Mouse (Mus musculus) hindbrain, embryonic 13.5 days (tissue): ENCODE results near the gene 4930507D05Rik. TPM values are rescaled to one million over a fixed set of nuclear protein-coding genes. Genes with fewer than 3 reads are reported as not detected.
A peak's percentile ranks its signal among the peaks of the same experiment; 100 is the strongest.

Source experiments
- ATAC-seq: fragments of 200-750 bp; cut with Nextera tagmentation; 2 replicates; pipeline ENCODE4 v1.8.0; 2017; ENCODE audit warnings: moderate TSS enrichment; ENCODE audit not compliant: low FRiP score
- H3K27ac ChIP-seq: fragments of 300-500 bp; sonication (generic); 2 replicates; pipeline ENCODE4 v1.5.1; 2015; ENCODE audit warnings: inconsistent platforms, mild to moderate bottlenecking, moderate library complexity
- H3K27me3 ChIP-seq: fragments of 300-500 bp; sonication (generic); 2 replicates; pipeline ENCODE4 v1.6.1; 2015; ENCODE audit warnings: mild to moderate bottlenecking, inconsistent platforms
- H3K36me3 ChIP-seq: fragments of 300-500 bp; sonication (generic); 2 replicates; pipeline ENCODE4 v1.6.1; 2015; ENCODE audit warnings: mild to moderate bottlenecking, inconsistent platforms
- H3K4me1 ChIP-seq: fragments of 300-500 bp; sonication (generic); replicated peaks from 2 replicates; pipeline ENCODE4 v1.6.1; 2015; ENCODE audit warnings: inconsistent platforms
- H3K4me2 ChIP-seq: fragments of 300-500 bp; sonication (generic); 2 replicates; pipeline ENCODE4 v1.6.1; 2015; ENCODE audit warnings: inconsistent platforms, mild to moderate bottlenecking, moderate library complexity
- H3K4me3 ChIP-seq: fragments of 300-500 bp; sonication (generic); 2 replicates; pipeline ENCODE4 v1.5.1; 2015; ENCODE audit warnings: mild to moderate bottlenecking, inconsistent platforms
- H3K9ac ChIP-seq: fragments of 300-500 bp; sonication (generic); 2 replicates; pipeline ENCODE4 v1.6.1; 2015; ENCODE audit warnings: mild to moderate bottlenecking, inconsistent platforms
- H3K9me3 ChIP-seq: fragments of 300-500 bp; sonication (generic); 2 replicates; pipeline ENCODE4 v1.6.1; 2016; ENCODE audit warnings: inconsistent platforms
- WGBS: fragments of 180-500 bp; shearing (Covaris S2); methylation state at CpG from one replicate; pipeline ENCODE4 v1.1.7; 2015; 5-methylcytosine and 5-hydroxymethylcytosine counted together
- polyA plus RNA-seq: library from polyadenylated mRNA; unstranded; fragments of >200 nt; fragmentation: Nextera tagmentation; extraction: Ambion mirVana; gene quantifications from 2 replicates; pipeline ENCODE4 v1.2.1, GENCODE M21; 2015

The 4930507D05Rik gene
- polyA plus RNA-seq, result 1.4 and 1.6 TPM in 2 replicates

DNA sequence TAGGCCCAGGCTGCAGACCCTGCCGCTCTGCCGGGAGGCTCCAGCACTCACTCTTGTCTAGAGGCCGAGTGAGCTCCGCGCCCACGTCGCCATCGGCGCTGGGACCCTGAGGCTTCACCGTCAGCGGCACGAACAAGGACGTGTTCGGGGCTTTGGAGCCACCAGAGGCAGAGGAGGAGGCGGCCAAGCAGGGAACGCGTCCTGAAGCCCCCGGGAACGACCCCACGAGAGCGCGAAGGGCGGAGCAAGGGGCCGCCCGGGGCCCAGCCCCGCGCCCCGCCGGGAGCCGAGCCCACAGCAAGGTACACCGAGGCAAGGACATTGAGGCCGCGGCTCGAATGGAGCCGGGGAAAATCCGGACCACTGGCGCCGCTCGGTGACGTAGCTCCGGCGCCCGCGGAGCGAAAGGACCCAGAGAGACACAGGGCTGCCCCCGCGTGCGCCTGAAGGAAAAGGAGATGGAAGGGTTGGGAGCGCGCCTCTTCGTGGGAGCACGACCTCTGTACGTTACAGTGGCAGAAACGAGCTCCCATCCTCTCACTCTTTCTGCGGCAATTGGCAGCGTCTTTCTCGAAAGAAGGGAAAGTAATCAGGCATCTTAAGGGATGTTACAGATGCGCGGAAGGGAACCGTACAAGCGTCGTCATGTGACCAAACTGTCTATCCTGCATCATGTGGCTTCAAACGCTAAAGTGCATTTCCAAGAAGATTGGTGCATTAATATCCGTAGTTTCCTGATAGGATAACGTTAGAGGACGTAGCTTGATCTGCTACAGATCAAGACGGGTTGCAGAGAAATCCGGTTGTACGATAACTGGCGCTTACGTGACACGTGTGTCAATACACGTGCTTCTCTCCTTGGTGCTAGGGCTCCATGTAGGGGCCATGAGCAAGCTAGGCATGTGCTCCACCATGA, at the start of gene 4930507D05Rik, which contains the start of gene Supv3l1:
Gene 4930507D05Rik (plus strand): TSS at position 126 of the 916 bp plus-strand sequence.
Gene Supv3l1 (minus strand): TSS at position 375 of the 916 bp plus-strand sequence.
- peak within 1 kb of the TSS; percentile 84 for H3K4me2 ChIP-seq
- H3K4me1 ChIP-seq, result peaks cover 20% of the 10 kb centered on the region
- H3K36me3 ChIP-seq, result peaks cover 31% of the 10 kb centered on the region
- peak within 1 kb of the TSS; percentile 98 for H3K9ac ChIP-seq
- H3K27me3 ChIP-seq, result no peaks in the 10 kb centered on the region
- H3K4me3 ChIP-seq, result peak within 1 kb of the TSS; percentile 96
- under 1% methylated on average over 73 of the region's 73 CpGs for WGBS
- ATAC-seq, result peak; percentile 92
- H3K9me3 ChIP-seq, result no peaks in the 10 kb centered on the region
- H3K27ac ChIP-seq, result peak within 1 kb of the TSS; percentile 94

- no peak for ATAC-seq
- WGBS, result 85% methylated on average over 19 of the region's 19 CpGs
- H3K9ac ChIP-seq, result no peak overlapping the region
- no peaks in the 10 kb centered on the region for H3K36me3 ChIP-seq
- peaks cover 9% of the 10 kb centered on the region for H3K27me3 ChIP-seq
- no peak overlapping the region for H3K4me2 ChIP-seq
- no peak overlapping the region for H3K4me3 ChIP-seq
- H3K27ac ChIP-seq, result no peak overlapping the region
- H3K4me1 ChIP-seq, result no peaks in the 10 kb centered on the region
- no peaks in the 10 kb centered on the region for H3K9me3 ChIP-seq
Measured at GRCm38 (mm10) chr10:62401641-62402111, 47.6 kb upstream of the 4930507D05Rik start.

DNA sequence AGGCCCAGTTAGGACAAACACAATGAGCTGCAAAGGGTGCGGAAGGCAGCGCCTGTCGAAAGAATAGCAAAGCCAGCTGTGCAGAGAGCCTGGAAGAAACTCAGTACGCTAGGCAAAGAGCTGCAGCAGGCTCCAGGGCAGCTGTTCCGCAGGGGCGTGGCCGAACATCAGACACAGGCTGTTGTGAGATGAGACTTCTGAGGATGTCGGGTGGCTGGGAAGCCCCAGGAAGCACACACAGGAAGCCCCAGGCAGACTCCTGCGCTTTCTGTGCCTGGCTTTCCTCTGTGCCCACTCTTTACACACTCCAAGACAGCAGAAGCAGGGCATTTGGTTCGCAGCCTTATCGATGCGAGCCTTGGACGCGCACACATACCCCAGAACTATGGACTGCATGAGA, 44.4 kb upstream of the 4930507D05Rik start:
- Histone ChIP-seq H3K9me3 (no peaks in the 10 kb centered on the region), H3K36me3 (no peaks in the 10 kb centered on the region), H3K4me2 (peak overlapping the region; percentile 36), H3K27me3 (peaks cover 22% of the 10 kb centered on the region), H3K4me3 (peak overlapping the region; percentile 4; the same call in 1 of the 2 replicates), H3K9ac (0 out of 2 replicates have a peak overlapping the region, but pooled peaks have one; percentile 26), H3K4me1 (no peaks in the 10 kb centered on the region), H3K27ac (no peak overlapping the region)
- no peak for ATAC-seq
- WGBS, result 49% methylated on average over 14 of the region's 14 CpGs

DNA sequence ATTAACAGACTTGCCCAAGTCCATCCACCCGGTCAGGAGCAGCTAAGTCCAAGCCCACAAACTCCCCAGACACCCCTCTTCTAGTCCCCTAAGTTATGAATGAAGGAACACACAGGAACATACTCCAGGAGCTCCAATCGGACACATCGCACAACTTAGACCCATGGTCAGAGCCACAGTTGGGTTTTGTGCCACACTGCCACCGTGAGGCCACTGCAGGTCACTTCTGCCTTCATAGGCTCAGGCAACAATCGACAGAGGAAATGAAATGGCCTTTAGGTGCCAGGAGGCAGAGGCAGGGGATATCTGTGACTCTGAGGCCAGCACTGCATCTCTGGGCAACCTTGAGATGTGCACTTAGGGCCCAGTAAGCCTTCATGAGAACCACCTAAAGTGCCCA, 38.3 kb upstream of the 4930507D05Rik start:
- Histone ChIP-seq H3K4me2 (no peak overlapping the region), H3K4me3 (no peak overlapping the region)

GRCm38 (mm10) chr10:62411431-62412410, 37.6 kb upstream of the 4930507D05Rik start:
- Histone ChIP-seq H3K4me1 (peaks cover 5% of the 10 kb centered on the region; the same call in 1 of the 2 replicates), H3K27ac (no peak overlapping the region), H3K9me3 (no peaks in the 10 kb centered on the region), H3K4me3 (no peak overlapping the region), H3K27me3 (peaks cover 16% of the 10 kb centered on the region), H3K9ac (no peak overlapping the region), H3K36me3 (no peaks in the 10 kb centered on the region), H3K4me2 (no peak overlapping the region)
- peak; percentile 17; the same call in 1 of the 2 replicates for ATAC-seq
- 74% methylated on average over 19 of the region's 19 CpGs for WGBS

More for the DNA sequence above, 38.3 kb upstream of the 4930507D05Rik start:
- Histone ChIP-seq H3K27ac (no peak overlapping the region), H3K9ac (no peak overlapping the region), H3K27me3 (peaks cover 17% of the 10 kb centered on the region), H3K9me3 (no peaks in the 10 kb centered on the region), H3K4me1 (peaks cover 5% of the 10 kb centered on the region; the same call in 1 of the 2 replicates), H3K36me3 (no peaks in the 10 kb centered on the region)
- ATAC-seq, result 0 out of 2 replicates have a peak, but pooled peaks have one; percentile 46
- WGBS, result 14% methylated on average over 5 of the region's 5 CpGs

- H3K9me3 ChIP-seq, result no peaks in the 10 kb centered on the region
- ATAC-seq, result no peak
- no peak overlapping the region for H3K9ac ChIP-seq
- peaks cover 5% of the 10 kb centered on the region; the same call in 1 of the 2 replicates for H3K4me1 ChIP-seq
- H3K27me3 ChIP-seq, result peaks cover 8% of the 10 kb centered on the region; the same call in 1 of the 2 replicates
- no peak overlapping the region for H3K27ac ChIP-seq
- no peak overlapping the region for H3K4me2 ChIP-seq
- H3K36me3 ChIP-seq, result no peaks in the 10 kb centered on the region
- 54% methylated on average over 8 of the region's 8 CpGs for WGBS
- H3K4me3 ChIP-seq, result no peak overlapping the region
Measured at GRCm38 (mm10) chr10:62412906-62413605, 36.2 kb upstream of the 4930507D05Rik start.

DNA sequence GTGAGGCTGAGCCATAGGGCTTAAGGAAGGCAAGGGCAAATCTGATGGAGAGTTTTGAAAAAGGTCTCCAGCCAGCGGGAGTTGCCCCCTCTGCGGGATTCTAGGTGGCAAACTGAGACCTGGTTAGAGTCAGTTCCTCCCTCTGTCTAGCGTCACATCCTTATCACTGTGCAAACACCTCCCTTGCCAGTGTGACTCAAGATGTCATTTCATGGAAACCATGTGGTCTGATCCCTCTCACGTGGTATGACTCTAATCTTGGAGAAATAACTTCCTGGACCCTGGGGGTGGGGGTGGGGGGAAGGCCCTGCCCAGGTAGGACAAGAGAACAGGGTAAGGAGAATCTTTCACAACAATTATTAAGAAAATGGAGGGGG, 35.7 kb upstream of the 4930507D05Rik start:
- no peak for ATAC-seq

DNA sequence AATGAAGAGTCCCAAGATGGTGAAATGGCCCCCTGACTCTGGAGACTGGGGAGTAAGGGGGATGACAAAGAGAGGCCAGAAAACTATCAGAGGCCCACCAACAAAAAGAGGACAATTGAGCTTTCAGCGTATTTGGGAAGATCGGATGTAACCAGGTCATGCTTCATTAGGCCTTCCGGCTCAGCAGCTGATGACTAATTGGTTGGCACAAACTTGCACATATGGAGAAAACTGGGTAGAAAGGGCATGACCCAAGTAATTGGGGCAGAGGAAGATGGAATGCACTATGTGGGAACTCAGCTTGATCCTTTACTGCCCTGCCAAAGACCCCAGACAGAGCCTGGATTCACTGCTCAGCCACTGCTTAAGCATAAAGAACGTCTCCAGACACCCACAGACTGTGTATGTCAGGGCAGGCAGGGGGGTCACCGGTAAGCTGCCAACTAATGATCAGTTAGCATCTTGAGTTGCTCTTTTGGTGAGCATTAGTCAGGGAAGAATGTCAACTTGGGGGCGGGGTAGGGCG, 30.4 kb upstream of the 4930507D05Rik start:
- no peak for ATAC-seq

More for the DNA sequence above, 35.7 kb upstream of the 4930507D05Rik start:
- H3K4me3 ChIP-seq, result no peak overlapping the region
- H3K9ac ChIP-seq, result no peak overlapping the region
- no peaks in the 10 kb centered on the region for H3K36me3 ChIP-seq
- no peak overlapping the region for H3K27ac ChIP-seq
- peaks cover 5% of the 10 kb centered on the region; the same call in 1 of the 2 replicates for H3K4me1 ChIP-seq
- peaks cover 8% of the 10 kb centered on the region; the same call in 1 of the 2 replicates for H3K27me3 ChIP-seq
- no peak overlapping the region for H3K4me2 ChIP-seq
- WGBS, result 48% methylated on average over 4 of the region's 4 CpGs
- no peaks in the 10 kb centered on the region for H3K9me3 ChIP-seq

DNA sequence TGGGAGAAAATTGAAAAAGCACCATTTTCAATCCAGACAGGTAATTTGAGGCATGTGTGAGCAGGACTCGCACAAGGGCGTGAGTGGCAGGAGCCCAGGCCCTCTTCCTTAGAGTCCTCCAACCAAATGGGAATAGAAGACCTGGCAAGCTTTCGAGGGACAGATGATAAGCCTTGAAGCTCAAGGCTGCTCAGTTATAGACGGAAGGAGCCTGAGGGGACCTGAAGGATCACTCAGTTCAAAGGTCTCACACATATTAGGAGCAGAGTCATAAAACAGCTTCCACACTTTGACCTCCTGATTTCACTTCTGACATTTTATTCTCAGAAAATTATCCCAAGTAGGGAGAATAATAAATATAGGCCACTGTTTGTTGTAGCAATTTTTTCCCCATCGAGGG, 29.9 kb upstream of the 4930507D05Rik start:
- Histone ChIP-seq H3K4me2 (no peak overlapping the region), H3K9ac (no peak overlapping the region), H3K27me3 (0 out of 2 replicates have a peak, but pooled peaks cover 2% of the 10 kb centered on the region), H3K36me3 (no peaks in the 10 kb centered on the region), H3K4me3 (no peak overlapping the region), H3K4me1 (no peaks in the 10 kb centered on the region), H3K27ac (no peak overlapping the region), H3K9me3 (no peaks in the 10 kb centered on the region)
- 87% methylated on average over 5 of the region's 5 CpGs for WGBS
- no peak for ATAC-seq

More for the DNA sequence above, 30.4 kb upstream of the 4930507D05Rik start:
- 0 out of 2 replicates have a peak, but pooled peaks cover 2% of the 10 kb centered on the region for H3K27me3 ChIP-seq
- no peak overlapping the region for H3K4me2 ChIP-seq
- H3K27ac ChIP-seq, result no peak overlapping the region
- no peaks in the 10 kb centered on the region for H3K9me3 ChIP-seq
- no peaks in the 10 kb centered on the region for H3K36me3 ChIP-seq
- no peak overlapping the region for H3K9ac ChIP-seq
- WGBS, result 49% methylated on average over 7 of the region's 7 CpGs
- H3K4me1 ChIP-seq, result no peaks in the 10 kb centered on the region
- no peak overlapping the region for H3K4me3 ChIP-seq

DNA sequence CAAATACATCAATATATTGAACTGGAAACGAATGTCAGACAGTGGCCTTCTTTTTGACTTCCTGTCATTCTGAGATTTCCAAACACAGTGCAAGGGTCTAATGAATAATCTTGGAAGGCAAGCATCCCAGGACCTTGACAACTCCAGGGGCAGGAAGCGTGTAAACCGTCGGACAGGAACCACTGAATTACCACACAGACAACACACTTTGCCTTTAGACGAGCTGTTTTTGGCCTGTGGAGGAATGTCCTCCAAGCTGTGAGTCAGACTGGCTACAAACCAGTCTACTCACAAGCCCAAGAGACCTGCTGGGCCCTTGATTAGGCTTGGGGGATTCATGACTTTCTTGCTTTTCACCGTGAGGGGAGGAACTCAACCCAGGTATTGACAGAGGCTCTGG, 28.9 kb upstream of the 4930507D05Rik start:
- 84% methylated on average over 6 of the region's 6 CpGs for WGBS
- Histone ChIP-seq H3K4me3 (no peak overlapping the region), H3K27ac (no peak overlapping the region; the same call in 1 of the 2 replicates), H3K36me3 (no peaks in the 10 kb centered on the region), H3K9ac (no peak overlapping the region), H3K4me1 (peaks cover 2% of the 10 kb centered on the region; the same call in 1 of the 2 replicates), H3K27me3 (0 out of 2 replicates have a peak, but pooled peaks cover 2% of the 10 kb centered on the region), H3K9me3 (no peaks in the 10 kb centered on the region), H3K4me2 (no peak overlapping the region)
- ATAC-seq, result no peak

DNA sequence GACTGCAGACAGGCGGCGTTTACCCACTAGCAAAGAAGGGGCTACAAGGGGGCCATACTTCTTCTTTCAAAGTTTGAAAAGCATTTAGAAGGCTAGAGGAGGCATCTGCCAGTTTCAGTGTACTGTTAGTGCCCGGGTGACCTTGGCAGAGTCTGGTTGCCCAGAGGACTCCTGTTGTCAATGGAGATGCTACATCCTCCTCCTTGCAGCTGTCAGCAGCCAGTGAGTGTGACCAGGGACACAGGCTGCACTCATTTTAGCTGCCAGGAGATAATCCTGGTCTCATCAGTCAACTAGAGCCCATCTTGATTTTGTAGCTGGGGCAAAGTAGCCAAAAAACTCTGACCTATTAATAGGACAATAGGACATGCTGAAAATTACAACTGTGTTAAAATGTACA, 28.2 kb upstream of the 4930507D05Rik start:
- H3K27ac ChIP-seq, result no peak overlapping the region
- WGBS, result 76% methylated on average over 3 of the region's 3 CpGs
- H3K27me3 ChIP-seq, result 0 out of 2 replicates have a peak, but pooled peaks cover 2% of the 10 kb centered on the region
- H3K4me1 ChIP-seq, result peaks cover 5% of the 10 kb centered on the region; the same call in 1 of the 2 replicates
- no peak overlapping the region for H3K4me2 ChIP-seq
- no peak overlapping the region for H3K4me3 ChIP-seq
- H3K9me3 ChIP-seq, result no peaks in the 10 kb centered on the region
- no peak for ATAC-seq
- H3K36me3 ChIP-seq, result no peaks in the 10 kb centered on the region
- no peak overlapping the region for H3K9ac ChIP-seq
